Mouse (Mus musculus) kidney, adult 2 months (tissue): ENCODE measurements around the gene Ttll4.

ENCODE experiments used
- CTCF ChIP-seq: fragments of 200-500 bp; conservative IDR thresholded peaks from 2 replicates; pipeline ENCODE4 v1.5.1; 2011; ENCODE audit warnings: low read depth, mild to moderate bottlenecking, control low read depth, low read length, moderate library complexity, mixed read lengths; ENCODE audit not compliant: insufficient read depth, insufficient read length
- POLR2A ChIP-seq: fragments of 200-500 bp; IDR thresholded peaks from one replicate; pipeline ENCODE4 v1.6.1; 2011; ENCODE audit warnings: low read depth, low read length, control low read depth

GRCm38 (mm10) chr1:74737500-74737899 lies 76.0 kb downstream of the Ttll4 start:
- TF ChIP-seq POLR2A (no peak), CTCF (no peak)
